11 mouse cellular contexts compared by ENCODE assay signal in genomic region chr3:58653907-58654306, GRCm38 (mm10). TPM values are rescaled to one million over a fixed set of nuclear protein-coding genes. Genes with fewer than 3 reads are reported as not detected.
DNase-seq lines count a peak whose midpoint lies in the region; ATAC-seq and TF ChIP-seq lines count a peak whose summit lies in the region.
"Had no signal": no experiment of that assay in that cellular context is flagged by ENCODE, and none has a peak within 500 bp of the region (broad histone marks: within the 10 kb centered on the region; RNA-seq: fewer than 3 reads in every experiment).

No protein-coding gene starts in this region.

- no peak overlapping the region for H3K27ac ChIP-seq in kidney, adult 2 months (ENCODE audit: insufficient read depth, low read depth, low read length)
- H3K27ac ChIP-seq: embryonic facial prominence, embryonic 13.5 days; midbrain, embryonic 12.5 days had no signal

- peak; percentile 42 to 82 for DNase-seq in adrenal gland, adult (ENCODE audit: inconsistent age in 2 of 2, low spot score in 1 of 2)
- DNase-seq in adrenal gland, adult 8-10 months, result no peak
- peak; percentile 53 for DNase-seq in kidney, adult 2 months
- no peak for DNase-seq in kidney, adult 18-20 months
- peak; percentile 39 for DNase-seq in ES-CJ7 (ENCODE audit: low read depth, low spot score)
- peak; percentile 27 to 47 for DNase-seq in kidney, postnatal 4 days
- DNase-seq in yolk sac, embryonic 10.5 days (ENCODE audit: low spot score), result no peak

- H3K27me3 ChIP-seq in kidney, adult 2 months (replicated peaks; ENCODE audit: control insufficient read depth, insufficient read depth, low read length), result no peaks in the 10 kb centered on the region
- H3K27me3 ChIP-seq: embryonic facial prominence, embryonic 13.5 days; midbrain, embryonic 12.5 days had no signal

- ATAC-seq in erythroid progenitor cell, adult 5-6 weeks (replicated peaks; ENCODE audit: low FRiP score, poor library complexity, severe bottlenecking), result no peak
- ATAC-seq: intestine, embryonic 16.5 days had no signal

- no peak for TF ChIP-seq POLR2A in kidney, adult 2 months (IDR thresholded peaks at IDR 0.05; ENCODE audit: low read depth, low read length)

- H3K4me3 ChIP-seq in kidney, adult 2 months (ENCODE audit: insufficient read depth, low read depth, low read length), result no peak overlapping the region
- H3K4me3 ChIP-seq: embryonic facial prominence, embryonic 13.5 days; midbrain, embryonic 12.5 days had no signal

- WGBS in kidney, adult 2 months, result 56% methylated on average over 5 of the region's 5 CpGs

- H3K36me3 ChIP-seq in kidney, adult 2 months (ENCODE audit: control insufficient read depth, insufficient read depth, low read length), result no peaks in the 10 kb centered on the region
- H3K36me3 ChIP-seq: embryonic facial prominence, embryonic 13.5 days; midbrain, embryonic 12.5 days had no signal

- H3K4me1 ChIP-seq in kidney, adult 2 months (ENCODE audit: control insufficient read depth, insufficient read depth, low read length), result peaks cover 6% of the 10 kb centered on the region
- H3K4me1 ChIP-seq: embryonic facial prominence, embryonic 13.5 days; midbrain, embryonic 12.5 days had no signal

- TF ChIP-seq CTCF in kidney, adult 2 months (conservative IDR thresholded peaks at IDR 0.05; ENCODE audit: insufficient read depth, insufficient read length, low read depth, low read length), result 0 out of 2 replicates have a peak, but pooled peaks have one; percentile 8

RNA-seq across cellular contexts. Expression of gene Erich6, which starts 16.9 kb away (rescaled TPM):
- total RNA-seq in adrenal gland, adult 8-10 months (2022), result under 1 TPM in 3 of 4 experiments, not detected in 1; 0.13 to 0.31 (median 0.25) TPM
- polyA plus RNA-seq in kidney, adult 2 months (2012; rRNA removed), result 0.03 and 0.10 TPM in 2 replicates
- total RNA-seq in erythroid progenitor cell, adult 5-6 weeks (2015; ENCODE audit: low replicate concordance), result not detected in 2 replicates
- not detected in 2 replicates for total RNA-seq in erythroid progenitor cell, adult 5-6 weeks (2017; ENCODE audit: low replicate concordance)
- polyA plus RNA-seq: intestine, embryonic 16.5 days had no signal

RNA-seq across cellular contexts. Expression of gene Siah2, which starts 38.3 kb away (rescaled TPM):
- 10 to 100 TPM; 14.2 to 23.9 (median 15.3) TPM for total RNA-seq in adrenal gland, adult 8-10 months (2022)
- polyA plus RNA-seq in kidney, adult 2 months (2012; rRNA removed), result 19.9 and 22.0 TPM in 2 replicates
- total RNA-seq in erythroid progenitor cell, adult 5-6 weeks (2015; ENCODE audit: low replicate concordance), result 2.1 and 7.6 TPM in 2 replicates
- total RNA-seq in erythroid progenitor cell, adult 5-6 weeks (2017; ENCODE audit: low replicate concordance), result 1.0 and 1.2 TPM in 2 replicates

Comparison
In these comparisons a context has a peak if more than half of its experiments do, and no peak if none do; other contexts are left out.
1. DNase-seq: peak in adrenal gland, adult (2 of 2), kidney, adult 2 months (single experiment), ES-CJ7 (single experiment) and kidney, postnatal 4 days (2 of 2); none in adrenal gland, adult 8-10 months (single experiment), kidney, adult 18-20 months (single experiment) and yolk sac, embryonic 10.5 days (single experiment).